Mouse (Mus musculus) CH12.LX (cell line): Measurements from ENCODE around the gene Pcca.

ENCODE experiments used
- CTCF ChIP-seq, 2 experiments: IDR thresholded peaks in 1 of 2; conservative IDR thresholded peaks in 1 of 2; 2 replicates each; pipeline ENCODE4 v1.5.1; 2011 to 2012; ENCODE audit warnings: low read depth in 2 of 2, low read length in 2 of 2, improper control_type of control experiment in 1 of 2, inconsistent platforms in 1 of 2, mild to moderate bottlenecking in 1 of 2, moderate library complexity in 1 of 2
- EP300 ChIP-seq: IDR thresholded peaks from 2 replicates; pipeline ENCODE4 v1.6.1; 2011; ENCODE audit warnings: low read length, improper control_type of control experiment
- MAX ChIP-seq: IDR thresholded peaks from 2 replicates; pipeline ENCODE4 v1.6.1; 2011; ENCODE audit warnings: low read length, improper control_type of control experiment
- RCOR1 ChIP-seq: conservative IDR thresholded peaks from 2 replicates; pipeline ENCODE4 v1.6.1; 2012; ENCODE audit warnings: low read depth, mild to moderate bottlenecking, inconsistent platforms, low read length, improper control_type of control experiment
- SIN3A ChIP-seq: IDR thresholded peaks from 2 replicates; pipeline ENCODE4 v1.6.1; 2012; ENCODE audit warnings: low read length, improper control_type of control experiment, inconsistent platforms
- USF1 ChIP-seq: IDR thresholded peaks from 2 replicates; pipeline ENCODE4 v1.6.1; 2014; ENCODE audit warnings: low read depth, mild to moderate bottlenecking, inconsistent platforms, low read length, improper control_type of control experiment

GRCm38 (mm10) chr14:122835487-122836190, 301.5 kb downstream of the Pcca start:
- TF ChIP-seq RCOR1 (no peak), SIN3A (no peak), MAX (no peak), CTCF (conservative IDR thresholded peaks at IDR 0.05 in 1 of 2, IDR thresholded peaks at IDR 0.05 in 1 of 2; ENCODE audit: low read depth in 2 of 2, low read length in 2 of 2) (no peak), USF1 (no peak), EP300 (no peak)
